Mouse (Mus musculus) lung, postnatal 0 days (tissue): ENCODE data around the gene Adrb1. TPM values are rescaled to one million over a fixed set of nuclear protein-coding genes. Genes with fewer than 3 reads are reported as not detected.

Experiments
- ATAC-seq: fragments of 200-750 bp; cut with Nextera tagmentation; 2 replicates; pipeline ENCODE4 v1.8.0; 2017; ENCODE audit warnings: moderate library complexity
- DNase-seq: peaks from one replicate; pipeline ENCODE4 v3.0.0-alpha.2; 2016; ENCODE audit warnings: low spot score
- H3K27ac ChIP-seq: fragments of 300-500 bp; sonication (generic); 2 replicates; pipeline ENCODE4 v1.5.1; 2014; ENCODE audit warnings: antibody characterized with exemption, mild to moderate bottlenecking, low read length, mixed read lengths
- H3K27me3 ChIP-seq: fragments of 300-500 bp; sonication (generic); replicated peaks from 2 replicates; pipeline ENCODE4 v1.6.1; 2014; ENCODE audit warnings: low read length, mixed read lengths; ENCODE audit not compliant: insufficient read depth
- H3K36me3 ChIP-seq: fragments of 300-500 bp; sonication (generic); 2 replicates; pipeline ENCODE4 v1.6.1; 2014; ENCODE audit warnings: low read length, mixed read lengths; ENCODE audit not compliant: insufficient read depth
- H3K4me1 ChIP-seq: fragments of 300-500 bp; sonication (generic); 2 replicates; pipeline ENCODE4 v1.6.1; 2014; ENCODE audit warnings: antibody characterized with exemption, low read depth, low read length, mixed read lengths; ENCODE audit not compliant: insufficient read depth
- H3K4me2 ChIP-seq: fragments of 300-500 bp; sonication (generic); replicated peaks from 2 replicates; pipeline ENCODE4 v1.6.1; 2014; ENCODE audit warnings: low read depth, mild to moderate bottlenecking, low read length, moderate library complexity, mixed read lengths
- H3K4me3 ChIP-seq: fragments of 300-500 bp; sonication (generic); 2 replicates; pipeline ENCODE4 v1.5.1; 2014; ENCODE audit warnings: low read depth, low read length
- H3K9ac ChIP-seq: fragments of 300-500 bp; sonication (generic); replicated peaks from 2 replicates; pipeline ENCODE4 v1.6.1; 2014; ENCODE audit warnings: low read depth, mild to moderate bottlenecking
- H3K9me3 ChIP-seq: fragments of 300-500 bp; sonication (generic); 2 replicates; pipeline ENCODE4 v1.6.1; 2016; ENCODE audit warnings: low read length, mixed read lengths
- CTCF ChIP-seq: IDR thresholded peaks from 2 replicates; pipeline ENCODE4 v1.5.1; 2016; ENCODE audit warnings: antibody characterized with exemption, mild to moderate bottlenecking
- EP300 ChIP-seq: IDR thresholded peaks from 2 replicates; pipeline ENCODE4 v1.6.1; 2016; ENCODE audit warnings: antibody characterized with exemption, mild to moderate bottlenecking, control low read depth
- WGBS: fragments of 180-500 bp; shearing (Covaris S2); extraction: QIAGEN DNeasy Blood & Tissue Kit; methylation state at CpG from one replicate; pipeline ENCODE4 v1.1.7; 2014; 5-methylcytosine and 5-hydroxymethylcytosine counted together
- polyA plus RNA-seq: library from polyadenylated mRNA; unstranded; fragments of >200 nt; fragmentation: Nextera tagmentation; extraction: Ambion mirVana; gene quantifications from 2 replicates; pipeline ENCODE4 v1.2.1, GENCODE M21; 2015

The Adrb1 gene
- polyA plus RNA-seq, 1 experiment from 2014 or later: 12.6 TPM

DNA sequence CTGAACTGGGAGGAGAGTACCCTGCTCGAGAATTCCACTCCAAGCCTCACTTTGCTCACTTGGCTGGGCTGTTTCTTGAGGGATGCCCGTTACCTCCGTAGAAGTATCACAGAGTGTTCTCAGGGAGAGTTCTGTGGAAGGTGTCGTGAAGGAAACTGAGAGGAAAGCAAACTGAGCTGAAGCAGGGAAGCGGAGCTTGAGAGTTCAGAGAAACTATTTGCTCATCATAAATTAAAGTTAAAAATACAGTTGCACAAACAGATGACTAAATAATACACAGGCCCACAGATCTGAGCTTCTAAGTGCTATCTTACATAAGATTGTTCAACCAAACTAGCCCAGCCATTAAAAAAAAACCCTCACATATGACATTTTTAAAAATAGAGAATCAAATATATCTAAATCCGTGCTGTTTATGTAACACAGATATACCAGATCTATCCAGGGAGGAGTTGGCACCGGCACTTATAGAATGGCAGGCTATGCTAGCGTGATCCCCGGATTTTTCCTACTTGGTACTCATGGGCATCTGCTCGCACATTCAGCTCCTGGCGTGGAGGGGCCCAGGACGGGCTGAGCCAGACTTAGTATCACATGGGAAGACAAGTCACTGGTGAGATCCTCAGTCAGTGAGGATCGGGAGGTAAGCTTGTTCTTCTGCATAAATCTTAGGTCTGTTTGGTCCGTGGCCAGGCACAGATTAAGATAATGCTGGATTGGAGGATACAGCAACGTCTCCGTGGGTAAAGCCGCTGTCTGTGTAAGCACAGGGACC is 11.7 kb upstream of the Adrb1 start:
- 52% methylated on average over 17 of the region's 17 CpGs for WGBS

DNA sequence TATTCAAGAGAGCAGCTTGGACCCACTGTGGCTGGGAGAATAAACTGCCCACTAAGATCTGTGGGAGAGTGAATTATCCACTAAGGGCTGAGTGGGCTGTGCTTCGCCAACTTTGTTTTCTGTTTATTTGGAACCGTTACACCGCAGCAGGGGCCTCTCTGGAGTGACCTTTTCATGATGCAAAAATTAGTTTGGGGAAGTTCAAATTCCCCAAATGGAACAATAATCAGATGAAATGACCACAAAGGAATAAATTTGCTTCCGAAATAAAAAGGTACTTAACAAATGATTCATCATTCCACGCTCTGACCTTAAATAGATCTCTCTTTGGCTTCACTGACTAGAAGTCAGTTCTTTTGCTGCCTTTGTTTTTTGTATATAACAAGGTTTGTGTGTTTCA is 8.4 kb upstream of the Adrb1 start:
- Histone ChIP-seq H3K27me3 (no peaks in the 10 kb centered on the region), H3K4me2 (no peak overlapping the region), H3K36me3 (no peaks in the 10 kb centered on the region), H3K27ac (no peak overlapping the region), H3K9me3 (no peaks in the 10 kb centered on the region), H3K4me1 (no peaks in the 10 kb centered on the region), H3K9ac (no peak overlapping the region), H3K4me3 (no peak overlapping the region)
- ATAC-seq (no peak), DNase-seq (no peak)
- TF ChIP-seq EP300 (no peak), CTCF (no peak)
- 83% methylated on average over 5 of the region's 5 CpGs for WGBS

More for the DNA sequence above, 11.7 kb upstream of the Adrb1 start:
- H3K27ac ChIP-seq: no peak overlapping the region
- ATAC-seq: no peak; the same call in 1 of the 2 replicates
- no peak for TF ChIP-seq EP300
- TF ChIP-seq CTCF: no peak
- no peaks in the 10 kb centered on the region for H3K27me3 ChIP-seq
- H3K9me3 ChIP-seq: no peaks in the 10 kb centered on the region
- H3K4me3 ChIP-seq: no peak overlapping the region
- no peak overlapping the region for H3K9ac ChIP-seq
- DNase-seq: peak; percentile 22
- no peak overlapping the region for H3K4me2 ChIP-seq
- no peaks in the 10 kb centered on the region for H3K36me3 ChIP-seq
- H3K4me1 ChIP-seq: no peaks in the 10 kb centered on the region

- H3K4me2 ChIP-seq: no peak overlapping the region
- no peaks in the 10 kb centered on the region for H3K9me3 ChIP-seq
- no peak overlapping the region for H3K9ac ChIP-seq
- no peak for DNase-seq
- ATAC-seq: no peak
- no peak for TF ChIP-seq EP300
- TF ChIP-seq CTCF: no peak
- no peaks in the 10 kb centered on the region for H3K4me1 ChIP-seq
- H3K36me3 ChIP-seq: no peaks in the 10 kb centered on the region
- H3K27me3 ChIP-seq: no peaks in the 10 kb centered on the region
- H3K27ac ChIP-seq: no peak overlapping the region
- H3K4me3 ChIP-seq: no peak overlapping the region
- WGBS: 42% methylated on average over 4 of the region's 4 CpGs
Measured at GRCm38 (mm10) chr19:56714661-56715170, 7.3 kb upstream of the Adrb1 start.

- no peak for TF ChIP-seq CTCF
- no peak for TF ChIP-seq EP300
- H3K4me1 ChIP-seq: peaks cover 9% of the 10 kb centered on the region; the same call in 1 of the 2 replicates
- WGBS: 71% methylated on average over 8 of the region's 8 CpGs
- ATAC-seq (no peak), DNase-seq (no peak)
- no peaks in the 10 kb centered on the region for H3K9me3 ChIP-seq
- H3K36me3 ChIP-seq: no peaks in the 10 kb centered on the region
- H3K9ac ChIP-seq: no peak overlapping the region
- H3K4me2 ChIP-seq: no peak overlapping the region
- no peak overlapping the region for H3K4me3 ChIP-seq
- H3K27me3 ChIP-seq: no peaks in the 10 kb centered on the region
- H3K27ac ChIP-seq: no peak overlapping the region
Measured at GRCm38 (mm10) chr19:56718046-56718445, 4.0 kb upstream of the Adrb1 start.

DNA sequence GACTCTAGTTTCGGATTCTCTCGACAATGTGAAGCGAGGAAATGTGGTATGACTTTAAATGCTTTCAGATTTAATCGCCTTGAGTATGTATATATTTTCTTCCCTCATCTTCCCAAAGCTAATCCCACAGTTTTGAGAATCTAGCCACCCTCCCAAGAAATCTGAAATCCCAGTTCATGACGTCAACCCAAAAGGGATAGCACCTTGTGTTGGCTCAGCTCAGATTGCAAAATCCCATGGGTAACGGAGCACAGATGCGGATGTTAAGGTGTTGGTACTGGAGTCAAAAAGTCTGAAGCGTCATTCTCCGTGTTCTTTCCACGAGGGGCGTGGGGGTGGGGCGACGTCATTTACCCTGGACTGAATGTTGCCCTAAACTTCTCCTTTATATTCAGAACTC is 1.1 kb upstream of the Adrb1 start:
- ATAC-seq: no peak
- 26% methylated on average over 13 of the region's 13 CpGs for WGBS
- no peak overlapping the region for H3K9ac ChIP-seq

GRCm38 (mm10) chr19:56722291-56722707 is 300 bp downstream of the Adrb1 start:
- Histone ChIP-seq H3K9me3 (no peaks in the 10 kb centered on the region), H3K4me1 (peaks cover 15% of the 10 kb centered on the region), H3K27me3 (no peaks in the 10 kb centered on the region), H3K9ac (peak overlapping the region; percentile 66), H3K4me2 (peak overlapping the region; percentile 94), H3K27ac (peak overlapping the region; percentile 83), H3K4me3 (peak overlapping the region; percentile 63), H3K36me3 (no peaks in the 10 kb centered on the region)
- ATAC-seq: peak; percentile 30
- 3% methylated on average over 31 of the region's 48 CpGs for WGBS
- peak; percentile 16 for DNase-seq
- no peak for TF ChIP-seq EP300
- TF ChIP-seq CTCF: no peak

More for the DNA sequence above, 1.1 kb upstream of the Adrb1 start:
- TF ChIP-seq CTCF: no peak
- TF ChIP-seq EP300: no peak
- H3K36me3 ChIP-seq: no peaks in the 10 kb centered on the region
- H3K27ac ChIP-seq: peak overlapping the region; percentile 89; the same call in 1 of the 2 replicates
- no peaks in the 10 kb centered on the region for H3K27me3 ChIP-seq
- no peaks in the 10 kb centered on the region for H3K9me3 ChIP-seq
- peaks cover 11% of the 10 kb centered on the region for H3K4me1 ChIP-seq
- peak overlapping the region; percentile 94 for H3K4me2 ChIP-seq
- H3K4me3 ChIP-seq: peak overlapping the region; percentile 63
- DNase-seq: peak; percentile 39
